Comparison of ENCODE assay signal across 12 mouse cellular contexts in the genomic region with DNA sequence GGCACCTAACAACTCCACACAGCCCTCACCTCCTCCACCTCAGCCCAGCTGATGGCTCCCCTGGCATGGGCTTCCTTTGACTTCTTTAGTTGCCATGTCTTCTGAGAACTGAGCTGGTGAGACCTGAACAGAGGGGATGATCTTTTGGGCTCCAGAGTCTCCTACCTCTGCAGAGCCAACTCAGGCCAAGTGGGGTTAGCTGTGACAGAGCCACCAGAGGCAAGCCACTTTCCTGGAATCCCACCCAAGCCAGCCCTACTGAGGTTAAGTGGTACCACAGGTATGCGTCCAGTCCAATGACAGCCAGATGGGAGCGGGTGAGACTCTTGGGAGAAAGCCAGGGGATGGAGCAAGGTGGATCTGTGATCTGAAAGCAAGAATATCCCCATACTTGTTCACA. TPM values are rescaled to one million over a fixed set of nuclear protein-coding genes. Genes with fewer than 3 reads are reported as not detected.
DNase-seq lines count a peak whose midpoint lies in the region; ATAC-seq and TF ChIP-seq lines count a peak whose summit lies in the region.
"Had no signal": no experiment of that assay in that cellular context is flagged by ENCODE, and none has a peak within 500 bp of the region (broad histone marks: within the 10 kb centered on the region; RNA-seq: fewer than 3 reads in every experiment).

No protein-coding gene starts in this region.

- H3K4me1 ChIP-seq in cerebellum, adult 2 months (ENCODE audit: control insufficient read depth, insufficient read depth, low read length), result peaks cover 63% of the 10 kb centered on the region
- peaks cover 34% of the 10 kb centered on the region for H3K4me1 ChIP-seq in hindbrain, embryonic 14.5 days (replicated peaks; ENCODE audit: control insufficient read depth, insufficient read depth, low read length)
- H3K4me1 ChIP-seq in hindbrain, embryonic 11.5 days (replicated peaks; ENCODE audit: control insufficient read depth, insufficient read depth, low read length), result peaks cover 5% of the 10 kb centered on the region; the same call in 1 of the 2 replicates
- H3K4me1 ChIP-seq in midbrain, embryonic 14.5 days (ENCODE audit: control insufficient read depth, insufficient read depth, low read length), result peaks cover 31% of the 10 kb centered on the region
- peaks cover 43% of the 10 kb centered on the region for H3K4me1 ChIP-seq in midbrain, embryonic 16.5 days (ENCODE audit: control insufficient read depth, insufficient read depth, low read length)

- H3K27ac ChIP-seq in cerebellum, adult 2 months (ENCODE audit: insufficient read depth, low read length), result no peak overlapping the region
- H3K27ac ChIP-seq in hindbrain, embryonic 14.5 days, result no peak overlapping the region
- no peak overlapping the region for H3K27ac ChIP-seq in hindbrain, embryonic 11.5 days (ENCODE audit: low read depth, low read length)
- no peak overlapping the region for H3K27ac ChIP-seq in midbrain, embryonic 14.5 days (replicated peaks; ENCODE audit: low read depth, low read length)
- H3K27ac ChIP-seq in midbrain, embryonic 16.5 days (ENCODE audit: low read length), result no peak overlapping the region
- H3K27ac ChIP-seq: midbrain, embryonic 13.5 days had no signal

- no peak for TF ChIP-seq CTCF in cerebellum, adult 2 months (IDR thresholded peaks at IDR 0.05; ENCODE audit: borderline replicate concordance, insufficient read depth, low read depth, low read length)

- no peak for TF ChIP-seq POLR2A in cerebellum, adult 2 months (IDR thresholded peaks at IDR 0.05; ENCODE audit: borderline replicate concordance, insufficient read depth, low read length)

- no peak for ATAC-seq in hindbrain, embryonic 14.5 days (ENCODE audit: low FRiP score)
- no peak for ATAC-seq in hindbrain, embryonic 11.5 days (ENCODE audit: low FRiP score)
- ATAC-seq in midbrain, embryonic 14.5 days (ENCODE audit: low FRiP score, low TSS enrichment), result no peak
- no peak for ATAC-seq in midbrain, embryonic 16.5 days
- ATAC-seq: activated CD4-positive, CD25-positive, alpha-beta regulatory T cell, adult 4 months; midbrain, embryonic 13.5 days had no signal

- 17% methylated on average over 2 of the region's 2 CpGs for WGBS in cerebellum, adult 2 months
- 98% methylated on average over 2 of the region's 2 CpGs for WGBS in hindbrain, embryonic 14.5 days
- 98% methylated on average over 2 of the region's 2 CpGs for WGBS in hindbrain, embryonic 11.5 days
- WGBS in midbrain, embryonic 14.5 days, result 96% methylated on average over 2 of the region's 2 CpGs
- WGBS in midbrain, embryonic 16.5 days, result 92% methylated on average over 2 of the region's 2 CpGs

- no peak overlapping the region for H3K9ac ChIP-seq in hindbrain, embryonic 14.5 days
- H3K9ac ChIP-seq in hindbrain, embryonic 11.5 days (ENCODE audit: low read depth, low read length), result no peak overlapping the region
- H3K9ac ChIP-seq in midbrain, embryonic 14.5 days (replicated peaks; ENCODE audit: low read length), result no peak overlapping the region
- no peak overlapping the region; the same call in 1 of the 2 replicates for H3K9ac ChIP-seq in midbrain, embryonic 16.5 days (ENCODE audit: low read depth, low read length)

- H3K4me2 ChIP-seq in hindbrain, embryonic 14.5 days (replicated peaks), result no peak overlapping the region
- H3K4me2 ChIP-seq in hindbrain, embryonic 11.5 days (replicated peaks; ENCODE audit: low read depth, low read length), result no peak overlapping the region
- no peak overlapping the region for H3K4me2 ChIP-seq in midbrain, embryonic 14.5 days (ENCODE audit: low read length)
- no peak overlapping the region for H3K4me2 ChIP-seq in midbrain, embryonic 16.5 days (ENCODE audit: low read length)

- peaks cover 66% of the 10 kb centered on the region for H3K36me3 ChIP-seq in hindbrain, embryonic 14.5 days (replicated peaks; ENCODE audit: control insufficient read depth, insufficient read depth)
- peaks cover 7% of the 10 kb centered on the region for H3K36me3 ChIP-seq in hindbrain, embryonic 11.5 days (ENCODE audit: control insufficient read depth, insufficient read depth, low read length)
- peaks cover 70% of the 10 kb centered on the region for H3K36me3 ChIP-seq in midbrain, embryonic 14.5 days (ENCODE audit: control insufficient read depth, insufficient read depth, low read length)
- peaks cover 28% of the 10 kb centered on the region for H3K36me3 ChIP-seq in midbrain, embryonic 16.5 days (ENCODE audit: control insufficient read depth, insufficient read depth, low read length)

- H3K9me3 ChIP-seq in hindbrain, embryonic 14.5 days (ENCODE audit: control insufficient read depth, low read length), result no peaks in the 10 kb centered on the region
- H3K9me3 ChIP-seq in hindbrain, embryonic 11.5 days (ENCODE audit: control insufficient read depth, low read length), result no peaks in the 10 kb centered on the region
- no peaks in the 10 kb centered on the region for H3K9me3 ChIP-seq in midbrain, embryonic 14.5 days (ENCODE audit: control insufficient read depth, low read length)
- no peaks in the 10 kb centered on the region for H3K9me3 ChIP-seq in midbrain, embryonic 16.5 days (replicated peaks; ENCODE audit: control insufficient read depth, low read length, poor library complexity, severe bottlenecking)
- H3K9me3 ChIP-seq: midbrain, embryonic 13.5 days had no signal

- no peaks in the 10 kb centered on the region for H3K27me3 ChIP-seq in cerebellum, adult 2 months (ENCODE audit: control insufficient read depth, insufficient read depth, low read length)
- H3K27me3 ChIP-seq in hindbrain, embryonic 14.5 days (ENCODE audit: control insufficient read depth, insufficient read depth, low read length), result no peaks in the 10 kb centered on the region
- H3K27me3 ChIP-seq in hindbrain, embryonic 11.5 days (ENCODE audit: control insufficient read depth, insufficient read depth, low read length), result no peaks in the 10 kb centered on the region
- no peaks in the 10 kb centered on the region for H3K27me3 ChIP-seq in midbrain, embryonic 14.5 days (ENCODE audit: control insufficient read depth, insufficient read depth, low read length)
- H3K27me3 ChIP-seq in midbrain, embryonic 16.5 days (ENCODE audit: control insufficient read depth, insufficient read depth, low read depth, low read length), result no peaks in the 10 kb centered on the region
- H3K27me3 ChIP-seq: midbrain, embryonic 13.5 days had no signal

- no peak overlapping the region for H3K4me3 ChIP-seq in cerebellum, adult 2 months (replicated peaks; ENCODE audit: insufficient read depth, low read depth, low read length)
- H3K4me3 ChIP-seq in hindbrain, embryonic 14.5 days (replicated peaks; ENCODE audit: low read length), result 0 out of 2 replicates have a peak overlapping the region, but pooled peaks have one; percentile 71
- no peak overlapping the region for H3K4me3 ChIP-seq in hindbrain, embryonic 11.5 days (ENCODE audit: low read depth, low read length)
- 0 out of 2 replicates have a peak overlapping the region, but pooled peaks have one; percentile 2 for H3K4me3 ChIP-seq in midbrain, embryonic 14.5 days (replicated peaks; ENCODE audit: low read depth, low read length)
- H3K4me3 ChIP-seq in midbrain, embryonic 16.5 days (ENCODE audit: low read depth, low read length), result no peak overlapping the region

- DNase-seq in cerebellum, adult 2 months, result peak; percentile 28
- DNase-seq in cerebellum, adult 8-10 months, result no peak
- DNase-seq in hindbrain, embryonic 14.5 days (ENCODE audit: low spot score), result no peak
- DNase-seq in hindbrain, embryonic 11.5 days (ENCODE audit: low spot score), result no peak
- DNase-seq in midbrain, embryonic 14.5 days, result no peak
- no peak for DNase-seq in right cerebral cortex, postnatal 14 days
- no peak for DNase-seq in thymus, postnatal 4 days
- DNase-seq: layer of hippocampus, postnatal 36 days; lung, adult 18-20 months had no signal

RNA-seq across cellular contexts. Expression of a gene that starts 1.6 kb away (rescaled TPM):
- 57.3 and 62.7 TPM in 2 replicates for polyA plus RNA-seq in cerebellum, adult 2 months (2012; rRNA removed)
- 22.7 and 23.7 TPM in 2 replicates for polyA plus RNA-seq in hindbrain, embryonic 14.5 days (2014; fragmentation: Nextera tagmentation; extraction: Ambion mirVana)
- polyA plus RNA-seq in hindbrain, embryonic 11.5 days (2014; fragmentation: Nextera tagmentation; extraction: Ambion mirVana), result 22.7 and 24.2 TPM in 2 replicates
- 21.6 and 26.9 TPM in 2 replicates for polyA plus RNA-seq in midbrain, embryonic 14.5 days (2014; fragmentation: Nextera tagmentation; extraction: Ambion mirVana)
- 28.6 and 28.8 TPM in 2 replicates for polyA plus RNA-seq in midbrain, embryonic 16.5 days (2015; fragmentation: Nextera tagmentation; extraction: Ambion mirVana)

RNA-seq across cellular contexts. Expression of a gene that starts 1.6 kb away (rescaled TPM):
- polyA plus RNA-seq in cerebellum, adult 2 months (2012; rRNA removed), result 147 and 149 TPM in 2 replicates
- 72.9 and 82.6 TPM in 2 replicates for polyA plus RNA-seq in hindbrain, embryonic 14.5 days (2014; fragmentation: Nextera tagmentation; extraction: Ambion mirVana)
- 70.5 and 73.3 TPM in 2 replicates for polyA plus RNA-seq in hindbrain, embryonic 11.5 days (2014; fragmentation: Nextera tagmentation; extraction: Ambion mirVana)
- 74.7 and 86.7 TPM in 2 replicates for polyA plus RNA-seq in midbrain, embryonic 14.5 days (2014; fragmentation: Nextera tagmentation; extraction: Ambion mirVana)
- 72.9 and 77.2 TPM in 2 replicates for polyA plus RNA-seq in midbrain, embryonic 16.5 days (2015; fragmentation: Nextera tagmentation; extraction: Ambion mirVana)

RNA-seq across cellular contexts. Expression of a gene that starts 3.0 kb away (rescaled TPM):
- polyA plus RNA-seq in cerebellum, adult 2 months (2012; rRNA removed), result 99.0 and 109 TPM in 2 replicates
- polyA plus RNA-seq in hindbrain, embryonic 14.5 days (2014; fragmentation: Nextera tagmentation; extraction: Ambion mirVana), result 85.6 and 95.8 TPM in 2 replicates
- polyA plus RNA-seq in hindbrain, embryonic 11.5 days (2014; fragmentation: Nextera tagmentation; extraction: Ambion mirVana), result 45.9 and 49.7 TPM in 2 replicates
- polyA plus RNA-seq in midbrain, embryonic 14.5 days (2014; fragmentation: Nextera tagmentation; extraction: Ambion mirVana), result 77.4 and 112 TPM in 2 replicates
- 79.7 and 88.6 TPM in 2 replicates for polyA plus RNA-seq in midbrain, embryonic 16.5 days (2015; fragmentation: Nextera tagmentation; extraction: Ambion mirVana)

RNA-seq across cellular contexts. Expression of a gene that starts 6.8 kb away (rescaled TPM):
- 124 and 138 TPM in 2 replicates for polyA plus RNA-seq in cerebellum, adult 2 months (2012; rRNA removed)
- 75.0 and 82.0 TPM in 2 replicates for polyA plus RNA-seq in hindbrain, embryonic 14.5 days (2014; fragmentation: Nextera tagmentation; extraction: Ambion mirVana)
- 43.4 and 46.5 TPM in 2 replicates for polyA plus RNA-seq in hindbrain, embryonic 11.5 days (2014; fragmentation: Nextera tagmentation; extraction: Ambion mirVana)
- 77.3 and 93.2 TPM in 2 replicates for polyA plus RNA-seq in midbrain, embryonic 14.5 days (2014; fragmentation: Nextera tagmentation; extraction: Ambion mirVana)
- polyA plus RNA-seq in midbrain, embryonic 16.5 days (2015; fragmentation: Nextera tagmentation; extraction: Ambion mirVana), result 85.8 and 90.5 TPM in 2 replicates

RNA-seq across cellular contexts. Expression of a gene that starts 7.1 kb away (rescaled TPM):
- polyA plus RNA-seq in cerebellum, adult 2 months (2012; rRNA removed), result 36.4 and 39.0 TPM in 2 replicates
- 67.4 and 72.8 TPM in 2 replicates for polyA plus RNA-seq in hindbrain, embryonic 14.5 days (2014; fragmentation: Nextera tagmentation; extraction: Ambion mirVana)
- polyA plus RNA-seq in hindbrain, embryonic 11.5 days (2014; fragmentation: Nextera tagmentation; extraction: Ambion mirVana), result 77.6 and 84.2 TPM in 2 replicates
- 70.4 and 73.3 TPM in 2 replicates for polyA plus RNA-seq in midbrain, embryonic 14.5 days (2014; fragmentation: Nextera tagmentation; extraction: Ambion mirVana)
- 54.3 and 54.7 TPM in 2 replicates for polyA plus RNA-seq in midbrain, embryonic 16.5 days (2015; fragmentation: Nextera tagmentation; extraction: Ambion mirVana)

Comparison
In these comparisons a context has a peak if more than half of its experiments do, and no peak if none do; other contexts are left out.
1. DNase-seq: peak in cerebellum, adult 2 months (2 of 2); none in cerebellum, adult 8-10 months (single experiment), hindbrain, embryonic 14.5 days (single experiment), hindbrain, embryonic 11.5 days (single experiment), midbrain, embryonic 14.5 days (single experiment), right cerebral cortex, postnatal 14 days (single experiment) and thymus, postnatal 4 days (single experiment).
2. H3K4me3 ChIP-seq: peak in hindbrain, embryonic 14.5 days (single experiment) and midbrain, embryonic 14.5 days (single experiment); none in cerebellum, adult 2 months (single experiment), hindbrain, embryonic 11.5 days (single experiment) and midbrain, embryonic 16.5 days (single experiment).